Mouse (Mus musculus) limb, embryonic 11.5 days (tissue): ENCODE data around the gene Fam173a. TPM values are rescaled to one million over a fixed set of nuclear protein-coding genes. Genes with fewer than 3 reads are reported as not detected.

Experiments used
- ATAC-seq: fragments of 200-750 bp; cut with Nextera tagmentation; 2 replicates; pipeline ENCODE4 v1.8.0; 2017; ENCODE audit warnings: low read depth; ENCODE audit not compliant: insufficient number of reproducible peaks, low FRiP score, low TSS enrichment
- DNase-seq: peaks from one replicate; pipeline ENCODE4 v3.0.0-alpha.2; 2015; ENCODE audit warnings: low spot score
- H3K27ac ChIP-seq: fragments of 300-500 bp; sonication (generic); replicated peaks from 2 replicates; pipeline ENCODE4 v1.5.1; 2014; ENCODE audit warnings: low read depth, mild to moderate bottlenecking, low read length
- H3K27me3 ChIP-seq: fragments of 300-500 bp; sonication (generic); 2 replicates; pipeline ENCODE4 v1.6.1; 2014; ENCODE audit warnings: mild to moderate bottlenecking, low read length, mixed read lengths; ENCODE audit not compliant: control insufficient read depth, insufficient read depth
- H3K36me3 ChIP-seq: fragments of 300-500 bp; sonication (generic); 2 replicates; pipeline ENCODE4 v1.6.1; 2014; ENCODE audit warnings: mild to moderate bottlenecking, low read length, moderate library complexity, mixed read lengths; ENCODE audit not compliant: control insufficient read depth, insufficient read depth
- H3K4me1 ChIP-seq: fragments of 300-500 bp; sonication (generic); 2 replicates; pipeline ENCODE4 v1.6.1; 2014; ENCODE audit warnings: low read length, mixed read lengths; ENCODE audit not compliant: control insufficient read depth, insufficient read depth
- H3K4me2 ChIP-seq: fragments of 300-500 bp; sonication (generic); 2 replicates; pipeline ENCODE4 v1.6.1; 2014; ENCODE audit warnings: low read depth, mild to moderate bottlenecking, moderate library complexity; ENCODE audit not compliant: severe bottlenecking
- H3K4me3 ChIP-seq: fragments of 300-500 bp; sonication (generic); 2 replicates; pipeline ENCODE4 v1.5.1; 2014; ENCODE audit warnings: low read depth, low read length
- H3K9ac ChIP-seq: fragments of 300-500 bp; sonication (generic); 2 replicates; pipeline ENCODE4 v1.6.1; 2014; ENCODE audit warnings: mild to moderate bottlenecking, low read length
- H3K9me3 ChIP-seq: fragments of 300-500 bp; sonication (generic); 2 replicates; pipeline ENCODE4 v1.6.1; 2016; ENCODE audit warnings: low read length; ENCODE audit not compliant: control insufficient read depth
- WGBS: fragments of 180-500 bp; shearing (Covaris S2); extraction: QIAGEN DNeasy Blood & Tissue Kit; methylation state at CpG from one replicate; pipeline ENCODE4 v1.1.7; 2014; 5-methylcytosine and 5-hydroxymethylcytosine counted together
- polyA plus RNA-seq: library from polyadenylated mRNA; unstranded; fragments of >200 nt; fragmentation: Nextera tagmentation; extraction: Ambion mirVana; gene quantifications from 2 replicates; pipeline ENCODE4 v1.2.1, GENCODE M21; 2014

Gene Fam173a
- polyA plus RNA-seq, 1 experiment from 2014 or later, result 53.4 TPM

GRCm38 (mm10) chr17:25785281-25785745 lies 7.4 kb downstream of the Fam173a start, which contains the start of gene Haghl:
Haghl (minus strand) TSS chr17:25785673.
- H3K36me3 ChIP-seq, result peaks cover 32% of the 10 kb centered on the region
- H3K4me3 ChIP-seq, result peak within 1 kb of the TSS; percentile 76
- ATAC-seq (peak; percentile 76), DNase-seq (peak; percentile 99)
- peak within 1 kb of the TSS; percentile 64 for H3K9ac ChIP-seq
- H3K9me3 ChIP-seq, result no peaks in the 10 kb centered on the region
- H3K27me3 ChIP-seq, result no peaks in the 10 kb centered on the region
- H3K4me1 ChIP-seq, result peaks cover 22% of the 10 kb centered on the region
- H3K4me2 ChIP-seq, result peak within 1 kb of the TSS; percentile 85
- H3K27ac ChIP-seq, result peak within 1 kb of the TSS; percentile 87
- under 1% methylated on average over 23 of the region's 23 CpGs for WGBS

- 82% methylated on average over 15 of the region's 15 CpGs for WGBS
- peaks cover 29% of the 10 kb centered on the region for H3K36me3 ChIP-seq
- DNase-seq, result no peak
- peak overlapping the region; percentile 64 for H3K9ac ChIP-seq
- peaks cover 22% of the 10 kb centered on the region for H3K4me1 ChIP-seq
- H3K27me3 ChIP-seq, result no peaks in the 10 kb centered on the region
- no peak; the same call in 1 of the 2 replicates for ATAC-seq
- H3K9me3 ChIP-seq, result no peaks in the 10 kb centered on the region
- peak overlapping the region; percentile 76 for H3K4me3 ChIP-seq
- peak overlapping the region; percentile 30; the same call in 1 of the 2 replicates for H3K27ac ChIP-seq
- peak overlapping the region; percentile 85 for H3K4me2 ChIP-seq
Observed at GRCm38 (mm10) chr17:25783861-25784574, 8.7 kb downstream of the Fam173a start.

- Histone ChIP-seq H3K9ac (peak overlapping the region; percentile 17; the same call in 1 of the 2 replicates), H3K27me3 (no peaks in the 10 kb centered on the region), H3K27ac (no peak overlapping the region), H3K36me3 (peaks cover 26% of the 10 kb centered on the region), H3K4me2 (no peak overlapping the region), H3K4me3 (no peak overlapping the region), H3K9me3 (no peaks in the 10 kb centered on the region), H3K4me1 (peaks cover 22% of the 10 kb centered on the region)
- WGBS, result 86% methylated on average over 7 of the region's 7 CpGs
- DNase-seq (no peak), ATAC-seq (no peak)
Observed at GRCm38 (mm10) chr17:25783086-25783485, 9.6 kb downstream of the Fam173a start.

GRCm38 (mm10) chr17:25781339-25781738 lies 11.4 kb downstream of the Fam173a start:
- 73% methylated on average over 6 of the region's 6 CpGs for WGBS
- H3K4me2 ChIP-seq, result no peak overlapping the region
- ATAC-seq (no peak), DNase-seq (no peak)
- H3K4me3 ChIP-seq, result no peak overlapping the region
- H3K27me3 ChIP-seq, result no peaks in the 10 kb centered on the region
- H3K9ac ChIP-seq, result no peak overlapping the region
- peaks cover 20% of the 10 kb centered on the region for H3K36me3 ChIP-seq
- H3K4me1 ChIP-seq, result peaks cover 22% of the 10 kb centered on the region
- no peaks in the 10 kb centered on the region for H3K9me3 ChIP-seq
- no peak overlapping the region for H3K27ac ChIP-seq

GRCm38 (mm10) chr17:25777948-25778347 lies 14.8 kb downstream of the Fam173a start:
- no peak overlapping the region for H3K4me3 ChIP-seq
- ATAC-seq (no peak), DNase-seq (no peak)
- no peaks in the 10 kb centered on the region for H3K9me3 ChIP-seq
- no peak overlapping the region for H3K27ac ChIP-seq
- H3K4me2 ChIP-seq, result no peak overlapping the region
- H3K9ac ChIP-seq, result no peak overlapping the region
- no peaks in the 10 kb centered on the region for H3K27me3 ChIP-seq
- peaks cover 10% of the 10 kb centered on the region; the same call in 1 of the 2 replicates for H3K4me1 ChIP-seq
- 92% methylated on average over 5 of the region's 5 CpGs for WGBS
- peaks cover 11% of the 10 kb centered on the region; the same call in 1 of the 2 replicates for H3K36me3 ChIP-seq

GRCm38 (mm10) chr17:25775318-25776062 lies 17.2 kb downstream of the Fam173a start:
- no peak overlapping the region for H3K4me2 ChIP-seq
- no peak overlapping the region for H3K27ac ChIP-seq
- no peak for DNase-seq
- no peak overlapping the region for H3K4me3 ChIP-seq
- H3K36me3 ChIP-seq, result no peaks in the 10 kb centered on the region
- H3K27me3 ChIP-seq, result no peaks in the 10 kb centered on the region
- no peaks in the 10 kb centered on the region for H3K9me3 ChIP-seq
- H3K9ac ChIP-seq, result no peak overlapping the region
- peaks cover 8% of the 10 kb centered on the region; the same call in 1 of the 2 replicates for H3K4me1 ChIP-seq
- WGBS, result 77% methylated on average over 10 of the region's 10 CpGs
- ATAC-seq, result no peak

- Histone ChIP-seq H3K9me3 (no peaks in the 10 kb centered on the region), H3K4me1 (peaks cover 8% of the 10 kb centered on the region; the same call in 1 of the 2 replicates), H3K27me3 (no peaks in the 10 kb centered on the region), H3K27ac (no peak within 1 kb of the TSS), H3K4me2 (peak within 1 kb of the TSS; percentile 92), H3K4me3 (peak within 1 kb of the TSS; percentile 75), H3K36me3 (no peaks in the 10 kb centered on the region), H3K9ac (peak within 1 kb of the TSS; percentile 79)
- DNase-seq (peak; percentile 100), ATAC-seq (peak; percentile 75; the same call in 1 of the 2 replicates)
- WGBS, result under 1% methylated on average over 37 of the region's 37 CpGs
Observed at GRCm38 (mm10) chr17:25773549-25774120, 19.1 kb downstream of the Fam173a start, which contains the start of gene Narfl. Narfl (plus strand) TSS chr17:25773776.

- peaks cover 8% of the 10 kb centered on the region; the same call in 1 of the 2 replicates for H3K4me1 ChIP-seq
- no peak overlapping the region for H3K9ac ChIP-seq
- H3K4me2 ChIP-seq, result no peak overlapping the region
- ATAC-seq (no peak), DNase-seq (no peak)
- H3K4me3 ChIP-seq, result no peak overlapping the region
- H3K27ac ChIP-seq, result no peak overlapping the region
- 44% methylated on average over 9 of the region's 9 CpGs for WGBS
- H3K27me3 ChIP-seq, result no peaks in the 10 kb centered on the region
- H3K36me3 ChIP-seq, result no peaks in the 10 kb centered on the region
- no peaks in the 10 kb centered on the region for H3K9me3 ChIP-seq
Observed at GRCm38 (mm10) chr17:25769331-25769730, 23.4 kb downstream of the Fam173a start.
